ENCODE assay signal across 9 mouse cellular contexts in the genomic region with DNA sequence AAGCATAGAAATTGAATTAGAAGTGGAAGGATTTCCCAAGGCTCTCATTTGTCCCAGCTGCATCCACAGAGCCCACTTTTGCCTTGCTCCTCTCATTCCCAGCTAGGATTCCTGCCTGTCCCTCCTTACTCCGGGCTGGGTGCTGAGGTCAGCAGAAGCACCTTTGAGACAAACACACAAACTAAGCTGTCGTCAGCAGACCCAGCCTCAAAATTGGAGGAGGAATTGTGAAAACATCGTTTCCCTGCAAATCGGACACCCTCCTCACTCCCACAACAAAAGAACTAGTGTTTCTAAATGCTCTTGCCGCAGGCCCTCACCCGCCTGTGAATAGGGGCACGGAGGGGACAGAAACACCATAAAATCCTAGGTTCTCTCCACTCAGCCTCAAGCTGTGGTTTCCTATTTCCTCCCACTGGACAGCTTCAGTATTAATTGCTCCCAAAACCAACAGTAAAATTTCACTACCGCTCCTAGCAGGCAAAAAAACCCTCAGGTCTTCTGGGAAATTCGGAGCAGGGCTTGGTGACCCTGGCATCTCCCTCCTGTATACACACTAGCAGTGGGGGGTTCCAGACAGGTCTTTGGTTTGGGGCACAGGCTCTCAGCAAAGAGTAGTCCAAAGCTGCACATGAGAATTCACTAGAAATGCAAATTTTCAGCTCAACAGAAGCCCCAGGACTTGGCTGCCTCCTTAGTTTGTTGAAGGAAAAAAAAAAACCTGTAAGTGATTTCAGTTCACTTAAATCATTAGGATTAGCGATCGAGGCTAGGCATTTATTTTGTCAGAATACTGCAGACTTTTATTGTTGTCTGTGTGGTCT.
DNase-seq lines count a peak whose midpoint lies in the region; ATAC-seq and TF ChIP-seq lines count a peak whose summit lies in the region.
"Had no signal": no experiment of that assay in that cellular context is flagged by ENCODE, and none has a peak within 500 bp of the region (broad histone marks: within the 10 kb centered on the region; RNA-seq: fewer than 3 reads in every experiment).

No protein-coding gene starts in this region.

- TF ChIP-seq POLR2A in cerebellum, adult 2 months (IDR thresholded peaks at IDR 0.05; ENCODE audit: borderline replicate concordance, insufficient read depth, low read length) = no peak

- TF ChIP-seq CTCF in cerebellum, adult 2 months (IDR thresholded peaks at IDR 0.05; ENCODE audit: borderline replicate concordance, insufficient read depth, low read depth, low read length) = no peak

- intact Hi-C loops in heart, postnatal 14 days (cut with DNase I) = loop anchor here (2.0 to 10.0 kb wide), 3 partner anchors 86 to 378 kb away; partner anchors contain the start of gene Adamts9

- H3K9me3 ChIP-seq in heart, embryonic 12.5 days (replicated peaks) = no peaks in the 10 kb centered on the region
- no peaks in the 10 kb centered on the region for H3K9me3 ChIP-seq in ES-E14 (ENCODE audit: control insufficient read depth, insufficient read depth, low read depth, low read length)
- no peaks in the 10 kb centered on the region for H3K9me3 ChIP-seq in forebrain, embryonic 15.5 days
- H3K9me3 ChIP-seq in limb, embryonic 10.5 days (replicated peaks) = no peaks in the 10 kb centered on the region

- no peak for ATAC-seq in heart, embryonic 12.5 days (ENCODE audit: insufficient number of reproducible peaks, low FRiP score)
- peak; percentile 53; the same call in 1 of the 2 replicates for ATAC-seq in forebrain, embryonic 15.5 days (replicated peaks)

- H3K4me2 ChIP-seq in heart, embryonic 12.5 days = peak overlapping the region; percentile 50; the same call in 1 of the 2 replicates
- 0 out of 2 replicates have a peak overlapping the region, but pooled peaks have one; percentile 5 for H3K4me2 ChIP-seq in forebrain, embryonic 15.5 days (replicated peaks)

- in situ Hi-C loops in ES-E14 (cut with MboI; ENCODE audit: low sequenced_read_pairs in 2 of 2, unreplicated experiment in 2 of 2) = no loop called here

- H3K27ac ChIP-seq in heart, embryonic 12.5 days (ENCODE audit: poor library complexity, severe bottlenecking) = peak overlapping the region; percentile 60; the same call in 1 of the 2 replicates
- no peak overlapping the region for H3K27ac ChIP-seq in ES-E14 (ENCODE audit: insufficient read depth, low read depth, low read length, poor library complexity, severe bottlenecking)
- H3K27ac ChIP-seq in forebrain, embryonic 15.5 days (replicated peaks) = peak overlapping the region; percentile 63
- peak overlapping the region; percentile 89 for H3K27ac ChIP-seq in limb, embryonic 10.5 days
- H3K27ac ChIP-seq in cerebellum, adult 2 months (ENCODE audit: insufficient read depth, low read length) = no peak overlapping the region

- H3K27me3 ChIP-seq in heart, embryonic 12.5 days (replicated peaks) = no peaks in the 10 kb centered on the region
- no peaks in the 10 kb centered on the region for H3K27me3 ChIP-seq in forebrain, embryonic 15.5 days
- no peaks in the 10 kb centered on the region for H3K27me3 ChIP-seq in limb, embryonic 10.5 days (ENCODE audit: low read depth, poor library complexity, severe bottlenecking)
- no peaks in the 10 kb centered on the region for H3K27me3 ChIP-seq in cerebellum, adult 2 months (ENCODE audit: control insufficient read depth, insufficient read depth, low read length)

- H3K36me3 ChIP-seq in heart, embryonic 12.5 days = no peaks in the 10 kb centered on the region
- no peaks in the 10 kb centered on the region for H3K36me3 ChIP-seq in ES-E14 (ENCODE audit: control insufficient read depth, insufficient read depth, low read length, poor library complexity, severe bottlenecking)
- H3K36me3 ChIP-seq in forebrain, embryonic 15.5 days = no peaks in the 10 kb centered on the region
- no peaks in the 10 kb centered on the region for H3K36me3 ChIP-seq in limb, embryonic 10.5 days

- 63% methylated on average over 11 of the region's 11 CpGs for WGBS in heart, embryonic 12.5 days
- 14% methylated on average over 11 of the region's 11 CpGs for WGBS in forebrain, embryonic 15.5 days
- 26% methylated on average over 11 of the region's 11 CpGs for WGBS in limb, embryonic 10.5 days
- 45% methylated on average over 11 of the region's 11 CpGs for WGBS in cerebellum, adult 2 months

- H3K9ac ChIP-seq in heart, embryonic 12.5 days = no peak overlapping the region
- no peak overlapping the region for H3K9ac ChIP-seq in ES-E14 (ENCODE audit: insufficient read depth, low read depth, low read length, poor library complexity, severe bottlenecking)
- no peak overlapping the region for H3K9ac ChIP-seq in forebrain, embryonic 15.5 days (replicated peaks)

- H3K4me1 ChIP-seq in heart, embryonic 12.5 days (replicated peaks) = peaks cover 25% of the 10 kb centered on the region
- H3K4me1 ChIP-seq in ES-E14 (ENCODE audit: control insufficient read depth in 2 of 2, insufficient read depth in 2 of 2, low read length in 2 of 2, poor library complexity in 1 of 2) = peaks cover 3 to 4% of the 10 kb centered on the region in 2 experiments
- H3K4me1 ChIP-seq in forebrain, embryonic 15.5 days = peaks cover 21% of the 10 kb centered on the region
- peaks cover 40% of the 10 kb centered on the region for H3K4me1 ChIP-seq in limb, embryonic 10.5 days
- H3K4me1 ChIP-seq in cerebellum, adult 2 months (ENCODE audit: control insufficient read depth, insufficient read depth, low read length) = no peaks in the 10 kb centered on the region

- DNase-seq in heart, postnatal 14 days = no peak
- no peak for DNase-seq in ES-E14 (ENCODE audit: low read depth, low spot score)
- peak; percentile 62 for DNase-seq in limb, embryonic 10.5 days (ENCODE audit: low spot score)
- DNase-seq in cerebellum, adult 2 months = no peak
- DNase-seq in cerebellum, adult 11 months = no peak
- no peak for DNase-seq in gastrocnemius, postnatal 4 days (ENCODE audit: low spot score in 2 of 2)

- H3K4me3 ChIP-seq in heart, embryonic 12.5 days = no peak overlapping the region
- H3K4me3 ChIP-seq in ES-E14 (ENCODE audit: insufficient read depth in 1 of 2, low read depth in 1 of 2, low read length in 2 of 2, poor library complexity in 1 of 2, severe bottlenecking in 1 of 2) = peak overlapping the region in 1 of 2 experiments; percentile 51; a peak in 2 of 4 replicates
- no peak overlapping the region for H3K4me3 ChIP-seq in forebrain, embryonic 15.5 days
- H3K4me3 ChIP-seq in limb, embryonic 10.5 days = peak overlapping the region; percentile 23; the same call in 1 of the 2 replicates
- H3K4me3 ChIP-seq in cerebellum, adult 2 months (replicated peaks; ENCODE audit: insufficient read depth, low read depth, low read length) = no peak overlapping the region
- H3K4me3 ChIP-seq: erythroblast, embryonic 14.5 days had no signal

TF ChIP-seq in ES-E14, 5 proteins besides CTCF, POLR2A, EP300 and RAD21:
- TF ChIP-seq HCFC1 (IDR thresholded peaks at IDR 0.05; ENCODE audit: borderline replicate concordance, insufficient read depth, low read length) (no peak), MAFK (IDR thresholded peaks at IDR 0.05; ENCODE audit: insufficient read depth, low read depth, low read length) (peak; percentile 66)

Comparison
In these comparisons a context has a peak if more than half of its experiments do, and no peak if none do; other contexts are left out.
1. H3K27ac ChIP-seq: peak in heart, embryonic 12.5 days (single experiment), forebrain, embryonic 15.5 days (single experiment) and limb, embryonic 10.5 days (single experiment); none in ES-E14 (single experiment) and cerebellum, adult 2 months (single experiment).